Mouse (Mus musculus) monocyte, adult 2 months (primary cell): ENCODE data around the gene Tpmt.
A peak's percentile ranks its signal among the peaks of the same experiment; 100 is the strongest.

Source experiments
- DNase-seq, 2 experiments: peaks; one replicate each; pipeline ENCODE4 v3.0.0; 2022; ENCODE audit warnings: low spot score in 2 of 2, low read depth in 1 of 2

Gene Tpmt

DNA sequence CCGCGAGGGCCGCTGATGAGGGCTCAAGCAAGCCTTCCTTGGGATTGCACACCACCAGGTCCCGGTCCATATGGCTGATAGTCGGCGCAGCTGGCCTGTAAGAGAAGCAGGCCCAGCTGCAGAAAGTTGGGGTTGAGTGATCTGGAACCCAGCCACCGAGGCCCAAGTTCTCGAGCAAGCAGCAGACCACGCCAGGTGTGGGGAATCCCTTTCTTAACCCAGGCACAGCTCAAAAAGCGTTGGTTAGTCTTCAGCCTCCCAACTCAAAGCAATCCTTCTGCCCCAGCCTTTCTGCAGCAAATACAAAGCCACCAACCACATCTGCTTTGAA, at the start of gene Tpmt:
Gene Tpmt (minus strand): TSS at position 121 of the 331 bp plus-strand sequence.
- DNase-seq = no peak

DNA sequence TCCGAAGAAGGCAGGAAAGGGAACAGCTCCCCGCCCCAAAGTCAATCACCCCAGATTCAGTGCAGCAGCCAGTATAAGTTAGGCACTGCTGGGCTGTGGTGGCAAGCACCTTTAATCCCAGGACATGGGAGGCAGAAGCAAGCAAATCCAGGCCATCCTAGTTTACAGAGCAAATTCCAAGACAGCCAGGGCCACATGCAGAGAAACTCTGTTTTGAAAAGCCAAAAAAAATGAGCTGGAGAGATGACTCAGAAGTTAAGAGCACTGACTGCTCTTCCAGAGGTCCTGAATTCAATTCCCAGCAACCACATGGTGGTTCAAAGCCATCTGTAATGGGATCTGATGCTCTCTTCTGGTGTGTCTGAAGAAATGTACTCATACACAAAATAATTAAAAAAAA, 49.3 kb upstream of the Tpmt start:
- DNase-seq = no peak

DNA sequence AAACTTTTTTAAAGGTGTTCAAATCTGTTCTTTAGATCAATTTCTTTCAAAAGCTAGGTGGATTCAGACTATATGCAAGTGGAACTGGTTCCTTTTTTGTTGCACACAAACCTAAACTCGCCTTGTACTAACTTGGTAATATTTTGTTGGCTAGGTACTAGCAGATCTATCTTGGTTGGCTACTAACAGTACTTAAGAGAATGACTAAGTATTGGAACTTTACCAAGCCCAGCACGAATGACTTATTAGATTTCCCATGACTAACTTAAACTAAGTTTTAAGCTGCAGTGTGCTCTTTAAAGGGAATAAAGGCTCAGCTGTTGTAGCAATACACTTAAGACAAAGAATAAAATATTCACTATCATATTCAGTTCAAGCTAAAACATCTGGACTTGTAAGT, 44.7 kb upstream of the Tpmt start:
- no peak for DNase-seq

GRCm38 (mm10) chr13:47088433-47088832, 43.9 kb upstream of the Tpmt start:
- no peak for DNase-seq

DNA sequence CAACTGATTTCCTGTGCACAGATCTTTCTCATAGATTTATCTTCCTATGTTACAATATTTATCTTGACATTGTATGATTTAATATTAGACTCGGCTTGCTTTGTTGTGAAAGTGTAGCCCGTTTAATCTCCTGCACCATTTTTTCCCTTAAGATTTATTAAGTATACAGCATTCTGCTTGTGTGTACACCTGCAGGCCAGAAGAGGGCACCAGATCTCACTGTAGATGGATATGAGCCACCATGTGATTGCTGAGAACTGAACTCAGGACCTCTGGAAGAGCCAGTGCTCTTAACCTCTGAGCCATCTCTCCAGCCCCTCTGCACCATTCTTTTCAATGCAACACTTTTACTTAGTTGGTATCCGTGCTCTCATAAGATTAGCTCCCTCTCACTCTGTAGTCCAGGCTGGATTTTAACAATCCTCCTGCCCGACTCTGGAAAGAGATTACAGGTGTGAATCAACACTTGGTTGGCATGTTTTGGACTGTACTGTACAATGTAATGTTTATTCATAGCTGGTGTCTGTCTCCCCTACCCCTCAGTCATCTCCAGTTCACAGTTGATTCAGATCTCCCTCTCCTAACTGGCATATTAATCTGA, 36.5 kb upstream of the Tpmt start:
- no peak for DNase-seq

GRCm38 (mm10) chr13:47078799-47079198, 34.3 kb upstream of the Tpmt start:
- DNase-seq = no peak

GRCm38 (mm10) chr13:47077367-47077766, 32.8 kb upstream of the Tpmt start:
- DNase-seq = no peak

GRCm38 (mm10) chr13:47076156-47076555, 31.6 kb upstream of the Tpmt start:
- no peak for DNase-seq

GRCm38 (mm10) chr13:47072484-47072883, 27.9 kb upstream of the Tpmt start:
- DNase-seq = no peak

DNA sequence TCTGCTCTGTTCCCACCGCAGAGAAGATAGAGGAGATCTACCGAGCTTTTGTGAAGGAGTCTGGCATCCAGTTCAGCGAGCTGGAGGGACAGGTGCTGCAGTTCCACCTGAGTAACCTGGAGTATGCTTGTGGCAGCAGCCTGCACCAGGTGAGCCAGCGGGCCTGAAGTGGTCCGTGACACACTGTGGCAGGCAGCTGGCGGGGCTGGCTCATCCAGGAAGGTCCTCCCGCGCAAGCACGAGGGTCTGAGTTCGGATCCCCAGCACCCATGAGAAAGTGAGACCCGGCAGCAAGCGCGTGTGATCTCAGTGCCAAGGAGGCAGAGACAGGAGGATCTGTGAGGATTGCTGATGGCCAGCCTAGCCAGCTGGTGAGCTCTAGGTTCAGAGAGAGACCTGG, 27.3 kb upstream of the Tpmt start:
- DNase-seq = no peak

GRCm38 (mm10) chr13:47070329-47071080, 26.0 kb upstream of the Tpmt start:
- DNase-seq = no peak

DNA sequence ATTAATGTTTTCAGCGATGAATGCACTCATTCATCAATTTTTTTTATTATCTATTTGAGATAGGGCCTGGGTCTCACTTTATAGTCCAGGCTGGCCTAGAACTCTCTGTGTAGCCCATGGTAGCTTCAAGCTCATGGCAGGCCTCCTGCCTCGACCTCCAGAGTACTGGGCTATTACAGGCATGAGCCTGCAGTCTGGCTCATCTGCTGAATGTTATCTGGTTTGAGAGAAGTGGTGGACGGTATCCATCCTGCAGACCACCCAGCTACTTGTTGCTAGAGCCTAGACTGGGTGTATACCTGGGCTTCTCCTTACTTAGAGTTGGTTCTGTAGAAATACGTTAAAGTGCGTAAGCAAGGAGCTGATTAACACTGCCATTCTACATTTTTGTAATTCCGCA, 22.5 kb upstream of the Tpmt start:
- no peak for DNase-seq

GRCm38 (mm10) chr13:47066516-47066915, 22.0 kb upstream of the Tpmt start:
- no peak for DNase-seq

- DNase-seq = no peak
Measured at GRCm38 (mm10) chr13:47063985-47064760, 19.6 kb upstream of the Tpmt start.

DNA sequence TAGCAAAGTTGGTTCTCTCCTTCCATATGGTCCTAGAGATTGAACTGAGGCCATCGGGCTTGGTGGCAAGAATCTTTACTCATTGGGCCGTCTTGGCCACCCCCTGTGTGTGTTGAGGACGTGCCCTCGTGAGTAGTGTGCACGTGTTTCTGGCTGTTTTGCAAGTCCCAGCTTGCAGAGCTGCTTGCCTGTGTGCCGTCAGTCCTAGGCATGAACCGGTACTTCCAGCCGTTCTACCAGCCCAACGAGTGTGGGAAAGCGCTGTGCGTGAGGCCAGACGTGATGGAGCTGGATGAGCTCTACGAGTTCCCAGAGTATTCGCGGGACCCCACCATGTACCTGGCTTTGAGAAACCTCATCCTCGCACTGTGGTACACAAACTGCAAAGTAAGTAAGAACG, 18.2 kb upstream of the Tpmt start:
- DNase-seq = no peak

GRCm38 (mm10) chr13:47056781-47057180, 12.2 kb upstream of the Tpmt start:
- no peak for DNase-seq

GRCm38 (mm10) chr13:47056126-47056525, 11.6 kb upstream of the Tpmt start:
- DNase-seq = no peak

GRCm38 (mm10) chr13:47053971-47054370, 9.4 kb upstream of the Tpmt start:
- DNase-seq = no peak

DNA sequence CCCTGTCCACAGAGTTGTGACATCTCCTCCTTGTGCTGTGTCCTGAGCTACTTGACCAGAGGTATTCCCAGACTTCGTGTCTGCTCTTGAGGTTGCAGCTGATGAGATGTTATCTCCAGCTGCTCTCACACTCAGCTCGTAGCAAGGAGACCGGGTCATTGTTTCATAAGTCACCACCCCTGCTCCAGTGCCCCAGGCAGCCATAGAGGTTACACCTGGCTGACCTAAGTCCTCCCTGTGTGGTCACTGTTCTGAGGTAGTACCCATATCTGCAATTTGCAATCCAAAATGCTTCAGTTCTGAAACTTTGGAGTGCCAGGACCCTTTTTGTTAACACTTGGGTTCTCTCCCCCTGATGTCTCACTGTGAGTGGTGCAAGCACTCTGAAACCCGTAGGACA, 5.5 kb upstream of the Tpmt start:
- no peak for DNase-seq

GRCm38 (mm10) chr13:47047996-47048395, 3.5 kb upstream of the Tpmt start:
- no peak for DNase-seq

DNA sequence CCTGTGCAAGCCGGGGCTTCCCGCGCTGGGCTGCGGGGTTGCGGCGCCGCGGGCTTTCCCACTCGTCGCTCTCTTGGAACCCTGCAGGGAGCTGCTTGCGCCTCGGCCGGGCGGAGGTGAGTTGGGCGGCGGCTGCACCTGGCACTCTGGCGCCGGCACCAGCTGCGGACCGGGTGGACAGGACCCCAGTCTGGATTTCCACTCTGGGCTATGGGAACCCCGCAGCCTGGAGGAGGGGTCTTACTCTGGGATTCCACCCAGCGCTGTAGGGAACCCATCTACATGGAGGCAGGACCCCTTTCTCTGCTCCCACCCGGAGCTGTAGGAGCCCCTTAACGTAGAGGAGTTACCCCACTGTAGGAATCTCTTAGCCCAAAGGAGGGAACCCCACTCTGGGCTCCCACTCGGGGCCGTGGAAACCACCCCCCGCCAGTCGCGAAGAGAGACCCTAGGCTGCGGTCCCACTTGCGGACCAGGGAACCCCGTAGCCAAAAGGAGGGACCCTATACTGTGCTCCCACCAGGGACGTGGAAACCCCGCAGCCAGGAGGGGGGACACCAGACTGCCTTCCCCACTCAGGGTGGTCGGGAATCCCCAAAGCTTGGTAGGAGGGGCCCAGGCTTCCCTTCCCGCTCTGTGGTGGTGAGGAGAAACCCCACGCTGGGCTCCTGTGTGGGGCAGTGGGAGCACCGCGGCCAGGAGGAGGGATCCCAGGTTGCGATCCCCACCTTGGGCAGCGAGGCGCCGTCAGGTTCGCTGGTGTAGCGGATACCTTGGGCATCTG, 512 bp downstream of the Tpmt start:
- DNase-seq = peak in 1 of 2 experiments; percentile 8
